Mouse (Mus musculus): ENCODE measurements around the gene Taf3.

DNA sequence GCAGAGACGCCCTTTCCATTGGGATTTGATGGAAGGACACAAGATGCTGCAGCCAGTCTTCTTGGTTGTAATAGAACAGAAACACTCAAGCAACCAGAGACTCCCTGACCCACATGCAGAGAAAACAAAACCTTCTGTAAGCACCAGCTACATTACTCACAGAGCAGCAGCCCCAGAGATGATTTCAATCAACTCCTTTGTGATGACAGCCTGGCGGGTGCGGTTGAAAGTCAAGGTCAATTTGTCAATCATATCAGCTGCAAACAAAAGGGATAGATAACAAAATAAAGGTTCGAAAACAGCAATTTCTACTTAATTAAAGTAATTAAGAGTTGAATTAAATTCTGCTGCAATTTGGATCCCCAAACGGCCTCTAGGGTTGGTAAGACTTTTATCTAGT lies 10.4 kb upstream of the Taf3 start:
- TF ChIP-seq POLR2A (IDR thresholded peaks at IDR 0.05; ENCODE audit: borderline replicate concordance, insufficient read depth, low read length) = no peak
- no peak for TF ChIP-seq CTCF (IDR thresholded peaks at IDR 0.05; ENCODE audit: borderline replicate concordance, insufficient read depth, low read depth, low read length)

Measured in cerebellum, adult 2 months (tissue).